Mouse (Mus musculus): ENCODE measurements at regions not wholly inside any gene's neighbourhood (a gene's known extent, or its start where the extent isn't known, plus 50 kb on each side); places are given as distances from the start of the nearest gene placed in this dataset.

DNA sequence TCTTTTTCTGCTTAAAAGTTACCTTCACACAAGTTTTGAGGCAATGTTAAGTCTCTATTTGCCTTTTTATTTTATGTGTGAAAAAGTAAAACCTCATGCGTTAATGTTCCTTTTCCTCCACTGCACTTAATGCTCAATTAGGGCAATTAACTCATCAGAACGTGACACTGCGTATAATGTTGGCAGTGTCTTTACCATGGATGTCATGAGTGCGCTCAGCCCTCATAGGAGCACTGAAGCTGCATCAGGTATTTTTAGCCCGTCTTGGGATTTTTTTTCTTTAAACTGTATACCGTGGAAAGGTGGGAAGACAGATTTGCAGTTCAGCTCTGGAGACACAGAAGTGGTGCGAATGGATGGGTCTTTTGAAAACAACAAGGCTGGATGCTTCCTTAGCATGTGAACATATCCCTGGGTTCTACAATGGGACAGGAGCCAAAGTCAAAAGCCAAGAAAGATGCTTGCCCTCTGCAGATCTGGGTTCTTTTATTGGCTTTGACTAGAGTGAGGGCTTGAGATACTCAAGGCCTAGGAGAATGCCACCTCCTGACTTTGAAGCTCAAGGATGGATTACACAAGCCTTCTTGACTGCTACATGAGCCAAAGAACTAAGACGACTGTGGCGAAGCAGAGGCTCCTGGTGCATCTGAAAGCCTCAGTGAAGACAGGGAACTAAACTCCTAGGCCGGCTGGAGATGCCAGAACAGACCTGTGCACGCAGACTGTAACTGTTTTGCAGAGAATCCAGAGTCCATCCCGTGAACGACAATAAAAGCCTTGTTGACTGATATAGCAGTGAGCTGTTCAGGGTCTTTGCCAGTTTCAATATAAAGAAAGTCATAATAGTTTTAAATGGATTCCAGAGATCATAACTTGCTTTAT, 262.9 kb upstream of the Emcn start:
- no peaks in the 10 kb centered on the region for H3K9me3 ChIP-seq (replicated peaks; ENCODE audit: control insufficient read depth, low read length)
- H3K27me3 ChIP-seq (replicated peaks; ENCODE audit: control insufficient read depth, insufficient read depth, low read length): no peaks in the 10 kb centered on the region
- WGBS: 82% methylated on average over 13 of the region's 13 CpGs
- DNase-seq (ENCODE audit: low spot score): peak; percentile 46
- ATAC-seq: no peak
- H3K9ac ChIP-seq (ENCODE audit: low read length): no peak overlapping the region
- no peaks in the 10 kb centered on the region for H3K36me3 ChIP-seq (ENCODE audit: control insufficient read depth, insufficient read depth, low read length)
- H3K4me2 ChIP-seq (ENCODE audit: low read length): no peak overlapping the region
- no peak overlapping the region for H3K27ac ChIP-seq (ENCODE audit: low read depth, low read length)
- no peak overlapping the region for H3K4me3 ChIP-seq (ENCODE audit: low read depth, low read length)
- H3K4me1 ChIP-seq (ENCODE audit: control insufficient read depth, insufficient read depth, low read length): no peaks in the 10 kb centered on the region

DNA sequence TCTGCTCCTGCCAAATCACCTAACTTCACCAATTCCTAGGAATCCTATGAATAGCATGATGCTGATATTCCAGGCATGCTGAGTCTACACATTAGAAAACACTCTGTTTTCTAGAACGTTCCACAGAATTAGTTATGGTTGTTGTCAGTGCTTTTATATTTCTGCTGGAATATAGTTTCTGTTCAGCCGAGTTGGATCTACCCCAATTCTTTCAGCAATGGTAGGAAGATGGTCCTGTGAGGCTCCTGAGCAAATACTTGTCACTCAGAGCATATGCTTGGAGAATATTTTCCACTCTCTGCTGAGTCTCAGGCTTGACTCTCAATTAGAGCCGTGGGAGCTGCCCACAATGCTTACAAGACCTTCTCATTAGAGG, 262.3 kb upstream of the Emcn start:
- Histone ChIP-seq H3K9me3 (replicated peaks; ENCODE audit: control insufficient read depth, low read length) (no peaks in the 10 kb centered on the region), H3K27ac (ENCODE audit: low read depth, low read length) (no peak overlapping the region), H3K4me2 (ENCODE audit: low read length) (no peak overlapping the region), H3K4me1 (ENCODE audit: control insufficient read depth, insufficient read depth, low read length) (no peaks in the 10 kb centered on the region), H3K4me3 (ENCODE audit: low read depth, low read length) (no peak overlapping the region), H3K36me3 (ENCODE audit: control insufficient read depth, insufficient read depth, low read length) (no peaks in the 10 kb centered on the region), H3K9ac (ENCODE audit: low read length) (no peak overlapping the region), H3K27me3 (replicated peaks; ENCODE audit: control insufficient read depth, insufficient read depth, low read length) (no peaks in the 10 kb centered on the region)
- DNase-seq (ENCODE audit: low spot score): no peak
- 85% methylated on average over 3 of the region's 3 CpGs for WGBS
- no peak for ATAC-seq

DNA sequence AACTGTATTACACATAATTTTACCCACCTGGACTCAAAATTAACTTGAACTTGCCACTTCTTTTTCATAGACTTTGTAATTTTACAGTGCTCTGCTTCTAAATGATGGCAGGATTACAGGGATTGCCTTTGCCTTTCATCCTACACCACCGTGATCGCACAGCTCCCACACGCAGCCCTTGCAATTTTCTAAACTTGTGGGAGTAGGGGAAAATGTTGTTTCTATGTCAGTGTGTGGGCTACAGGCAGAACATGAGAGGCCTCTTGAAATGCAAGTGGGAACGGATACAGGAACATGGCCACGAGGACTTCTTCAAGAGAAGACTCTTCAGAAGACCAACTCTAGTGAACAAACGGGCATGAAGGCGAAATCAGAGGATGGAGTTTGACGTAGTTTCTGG, 254.0 kb upstream of the Emcn start:
- 93% methylated on average over 8 of the region's 8 CpGs for WGBS
- no peaks in the 10 kb centered on the region for H3K9me3 ChIP-seq (replicated peaks; ENCODE audit: control insufficient read depth, low read length)
- no peaks in the 10 kb centered on the region for H3K27me3 ChIP-seq (replicated peaks; ENCODE audit: control insufficient read depth, insufficient read depth, low read length)
- H3K4me1 ChIP-seq (ENCODE audit: control insufficient read depth, insufficient read depth, low read length): no peaks in the 10 kb centered on the region
- no peak overlapping the region for H3K27ac ChIP-seq (ENCODE audit: low read depth, low read length)
- no peak overlapping the region for H3K4me3 ChIP-seq (ENCODE audit: low read depth, low read length)
- H3K36me3 ChIP-seq (ENCODE audit: control insufficient read depth, insufficient read depth, low read length): no peaks in the 10 kb centered on the region
- no peak overlapping the region for H3K9ac ChIP-seq (ENCODE audit: low read length)
- ATAC-seq: no peak
- no peak overlapping the region for H3K4me2 ChIP-seq (ENCODE audit: low read length)
- DNase-seq (ENCODE audit: low spot score): no peak

DNA sequence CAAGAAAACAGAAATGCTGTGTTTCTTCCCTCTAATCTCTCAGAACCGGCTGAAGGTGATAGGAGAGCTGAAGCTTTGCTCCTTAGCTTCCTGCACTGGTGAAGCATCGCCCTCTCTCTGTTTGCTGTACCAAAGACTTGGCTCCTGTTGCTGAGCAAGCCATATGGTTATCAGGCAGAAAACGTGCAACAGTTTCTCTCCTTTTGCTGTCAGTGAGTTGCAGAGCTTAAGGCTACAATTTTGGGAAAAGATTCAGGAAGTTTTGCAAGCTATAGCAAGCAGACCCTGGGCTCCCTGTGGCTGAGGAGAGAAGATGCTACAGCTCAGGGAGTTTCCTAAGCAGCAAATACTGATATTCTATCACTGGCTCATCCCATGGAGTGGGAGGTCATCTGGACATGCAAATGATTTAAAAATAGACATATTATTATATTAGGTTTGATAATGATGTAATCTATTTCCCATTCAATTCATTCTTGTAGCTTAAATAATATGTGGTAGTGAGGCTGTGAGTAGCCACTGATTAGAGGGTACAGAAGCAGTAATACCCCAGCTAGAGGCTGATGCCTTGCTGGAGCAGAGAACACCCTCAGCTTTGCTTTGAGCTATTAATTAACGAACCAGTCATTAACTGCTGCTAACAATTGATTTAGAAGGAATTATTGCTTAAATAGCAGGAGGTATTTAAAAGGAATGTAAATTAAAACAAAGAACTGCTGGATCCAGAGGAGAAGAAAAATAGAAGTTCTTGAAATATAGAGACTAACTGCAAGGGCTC, 240.1 kb upstream of the Emcn start:
- Histone ChIP-seq H3K4me1 (ENCODE audit: control insufficient read depth, insufficient read depth, low read length) (no peaks in the 10 kb centered on the region), H3K4me2 (ENCODE audit: low read length) (no peak overlapping the region), H3K36me3 (ENCODE audit: control insufficient read depth, insufficient read depth, low read length) (no peaks in the 10 kb centered on the region), H3K9me3 (replicated peaks; ENCODE audit: control insufficient read depth, low read length) (no peaks in the 10 kb centered on the region), H3K27ac (ENCODE audit: low read depth, low read length) (no peak overlapping the region), H3K27me3 (replicated peaks; ENCODE audit: control insufficient read depth, insufficient read depth, low read length) (no peaks in the 10 kb centered on the region), H3K4me3 (ENCODE audit: low read depth, low read length) (no peak overlapping the region), H3K9ac (ENCODE audit: low read length) (no peak overlapping the region)
- ATAC-seq (peak; percentile 32; the same call in 1 of the 2 replicates), DNase-seq (ENCODE audit: low spot score) (peak; percentile 53)
- WGBS: 38% methylated on average over 4 of the region's 4 CpGs

DNA sequence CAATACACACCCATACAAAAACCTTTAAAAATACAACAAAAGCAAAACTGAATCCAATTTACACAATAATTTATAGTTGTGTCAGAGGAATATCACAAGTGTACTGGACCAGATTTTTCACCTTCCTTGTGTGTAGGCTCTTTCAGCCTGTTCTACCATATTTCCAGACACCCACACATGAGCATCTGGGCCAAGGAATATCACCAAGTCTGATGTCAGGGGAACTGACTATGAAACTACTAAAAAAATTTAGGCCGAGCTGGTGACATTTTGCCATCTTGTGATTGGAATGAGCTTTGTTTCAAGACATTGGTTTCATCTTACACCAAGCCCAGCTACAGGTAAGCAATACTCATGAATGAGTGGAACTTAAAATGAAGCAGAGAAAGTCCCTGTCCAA, 234.9 kb upstream of the Emcn start:
- H3K4me3 ChIP-seq (ENCODE audit: low read depth, low read length): no peak overlapping the region
- H3K4me2 ChIP-seq (ENCODE audit: low read length): no peak overlapping the region
- H3K36me3 ChIP-seq (ENCODE audit: control insufficient read depth, insufficient read depth, low read length): no peaks in the 10 kb centered on the region
- no peak for ATAC-seq
- no peaks in the 10 kb centered on the region for H3K9me3 ChIP-seq (replicated peaks; ENCODE audit: control insufficient read depth, low read length)
- H3K9ac ChIP-seq (ENCODE audit: low read length): no peak overlapping the region
- WGBS: 93% methylated on average over 1 of the region's 1 CpGs
- no peaks in the 10 kb centered on the region for H3K4me1 ChIP-seq (ENCODE audit: control insufficient read depth, insufficient read depth, low read length)
- no peaks in the 10 kb centered on the region for H3K27me3 ChIP-seq (replicated peaks; ENCODE audit: control insufficient read depth, insufficient read depth, low read length)
- DNase-seq (ENCODE audit: low spot score): no peak
- H3K27ac ChIP-seq (ENCODE audit: low read depth, low read length): no peak overlapping the region

DNA sequence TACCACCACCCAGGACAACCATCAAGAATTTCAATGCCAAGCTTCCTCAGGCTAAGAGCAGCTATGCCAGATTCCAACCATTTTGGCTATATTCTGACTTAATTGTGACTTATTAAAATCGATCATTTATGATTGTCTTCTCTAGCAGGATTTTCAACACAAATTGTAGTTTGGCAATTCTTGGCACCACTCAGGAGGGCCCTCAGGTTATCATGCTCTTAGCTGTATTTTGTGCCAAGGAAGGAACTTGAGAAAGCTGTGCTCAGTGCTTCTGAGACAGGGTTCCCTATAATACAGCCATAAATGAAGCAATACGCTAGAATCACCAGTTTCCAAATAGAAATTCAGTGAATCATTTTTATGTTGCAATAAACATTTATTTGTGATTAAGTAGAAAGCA, 232.7 kb upstream of the Emcn start:
- DNase-seq (ENCODE audit: low spot score) (peak; percentile 10), ATAC-seq (no peak)
- Histone ChIP-seq H3K27me3 (replicated peaks; ENCODE audit: control insufficient read depth, insufficient read depth, low read length) (no peaks in the 10 kb centered on the region), H3K4me3 (ENCODE audit: low read depth, low read length) (no peak overlapping the region), H3K4me1 (ENCODE audit: control insufficient read depth, insufficient read depth, low read length) (no peaks in the 10 kb centered on the region), H3K9me3 (replicated peaks; ENCODE audit: control insufficient read depth, low read length) (no peaks in the 10 kb centered on the region), H3K4me2 (ENCODE audit: low read length) (no peak overlapping the region), H3K9ac (ENCODE audit: low read length) (no peak overlapping the region), H3K27ac (ENCODE audit: low read depth, low read length) (no peak overlapping the region), H3K36me3 (ENCODE audit: control insufficient read depth, insufficient read depth, low read length) (no peaks in the 10 kb centered on the region)
- 87% methylated on average over 2 of the region's 2 CpGs for WGBS

DNA sequence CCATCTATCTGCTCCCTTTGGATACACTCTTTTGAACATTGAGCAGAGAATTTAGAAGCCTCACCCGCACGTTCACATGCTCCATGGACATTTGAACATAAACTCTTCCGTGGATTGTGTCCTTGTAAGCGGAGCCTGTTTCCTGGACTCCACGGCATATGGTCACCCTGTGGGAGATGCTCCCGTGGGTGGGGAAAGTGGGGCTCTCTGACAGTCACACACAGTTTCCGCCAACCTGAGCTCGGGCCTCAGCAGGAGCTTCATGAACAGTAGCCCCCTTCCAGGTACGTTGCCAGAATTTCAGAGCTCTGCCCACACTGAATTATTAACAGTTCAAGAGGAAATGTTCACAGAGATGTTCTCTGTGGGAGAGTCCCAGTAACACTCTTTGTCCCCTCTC, 231.1 kb upstream of the Emcn start:
- ATAC-seq (no peak), DNase-seq (ENCODE audit: low spot score) (no peak)
- H3K36me3 ChIP-seq (ENCODE audit: control insufficient read depth, insufficient read depth, low read length): no peaks in the 10 kb centered on the region
- H3K27me3 ChIP-seq (replicated peaks; ENCODE audit: control insufficient read depth, insufficient read depth, low read length): no peaks in the 10 kb centered on the region
- 93% methylated on average over 9 of the region's 9 CpGs for WGBS
- no peak overlapping the region for H3K9ac ChIP-seq (ENCODE audit: low read length)
- H3K27ac ChIP-seq (ENCODE audit: low read depth, low read length): no peak overlapping the region
- H3K9me3 ChIP-seq (replicated peaks; ENCODE audit: control insufficient read depth, low read length): no peaks in the 10 kb centered on the region
- H3K4me1 ChIP-seq (ENCODE audit: control insufficient read depth, insufficient read depth, low read length): no peaks in the 10 kb centered on the region
- H3K4me3 ChIP-seq (ENCODE audit: low read depth, low read length): no peak overlapping the region
- H3K4me2 ChIP-seq (ENCODE audit: low read length): no peak overlapping the region

DNA sequence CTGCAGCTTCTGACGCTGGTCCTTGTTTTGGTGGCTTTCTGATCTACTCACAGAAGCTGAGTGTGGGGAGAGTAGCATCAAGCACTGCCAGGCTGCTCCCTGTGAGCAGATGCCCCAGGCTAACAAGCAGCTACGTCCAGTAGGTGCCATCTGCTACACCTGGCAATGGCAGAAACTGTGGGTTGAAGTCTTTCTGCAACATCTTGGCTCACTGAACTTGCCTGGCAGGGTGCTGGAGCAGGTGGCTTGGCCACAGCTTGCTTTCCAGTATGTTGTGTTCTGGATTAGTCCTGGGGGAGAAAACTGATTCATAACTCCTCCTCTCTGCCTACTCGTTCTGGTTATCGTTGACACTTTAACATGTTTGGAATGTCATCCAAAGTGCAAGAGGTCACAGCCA, 230.4 kb upstream of the Emcn start:
- peak; percentile 40 for DNase-seq (ENCODE audit: low spot score)
- 80% methylated on average over 4 of the region's 4 CpGs for WGBS

DNA sequence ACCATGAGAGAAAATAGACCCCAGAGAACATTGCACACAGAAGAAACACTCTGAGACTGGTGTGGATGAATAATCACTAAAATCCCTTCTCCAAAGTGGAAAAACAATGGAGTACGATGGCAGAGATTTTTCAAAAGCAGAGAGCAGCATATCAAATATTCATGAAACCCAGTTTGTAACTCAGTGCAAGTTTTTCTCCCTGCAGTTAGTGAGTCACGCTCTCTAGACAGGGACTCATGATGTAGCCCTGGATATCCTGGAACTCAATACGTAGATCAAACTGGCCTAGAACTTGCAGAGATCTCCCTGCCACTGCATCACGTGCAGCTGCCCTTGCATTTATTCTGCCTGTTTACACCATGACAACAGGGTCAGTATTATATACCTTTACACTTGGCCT, 210.9 kb upstream of the Emcn start:
- Histone ChIP-seq H3K36me3 (ENCODE audit: control insufficient read depth, insufficient read depth, low read length) (no peaks in the 10 kb centered on the region), H3K9me3 (replicated peaks; ENCODE audit: control insufficient read depth, low read length) (no peaks in the 10 kb centered on the region), H3K4me3 (ENCODE audit: low read depth, low read length) (no peak overlapping the region), H3K27ac (ENCODE audit: low read depth, low read length) (no peak overlapping the region), H3K27me3 (replicated peaks; ENCODE audit: control insufficient read depth, insufficient read depth, low read length) (no peaks in the 10 kb centered on the region), H3K9ac (ENCODE audit: low read length) (no peak overlapping the region), H3K4me1 (ENCODE audit: control insufficient read depth, insufficient read depth, low read length) (no peaks in the 10 kb centered on the region), H3K4me2 (ENCODE audit: low read length) (no peak overlapping the region)
- DNase-seq (ENCODE audit: low spot score) (no peak), ATAC-seq (no peak)
- WGBS: 88% methylated on average over 4 of the region's 4 CpGs

More for the DNA sequence above, 230.4 kb upstream of the Emcn start:
- H3K27me3 ChIP-seq (replicated peaks; ENCODE audit: control insufficient read depth, insufficient read depth, low read length): no peaks in the 10 kb centered on the region
- peak; percentile 54; the same call in 1 of the 2 replicates for ATAC-seq
- H3K4me2 ChIP-seq (ENCODE audit: low read length): no peak overlapping the region
- H3K36me3 ChIP-seq (ENCODE audit: control insufficient read depth, insufficient read depth, low read length): no peaks in the 10 kb centered on the region
- H3K27ac ChIP-seq (ENCODE audit: low read depth, low read length): no peak overlapping the region
- no peak overlapping the region for H3K9ac ChIP-seq (ENCODE audit: low read length)
- no peak overlapping the region for H3K4me3 ChIP-seq (ENCODE audit: low read depth, low read length)
- H3K4me1 ChIP-seq (ENCODE audit: control insufficient read depth, insufficient read depth, low read length): no peaks in the 10 kb centered on the region
- H3K9me3 ChIP-seq (replicated peaks; ENCODE audit: control insufficient read depth, low read length): no peaks in the 10 kb centered on the region

Measured in forebrain, embryonic 14.5 days (tissue).